Mouse (Mus musculus) embryonic facial prominence, embryonic 10.5 days (tissue): ENCODE results near the gene BC048562. TPM values are rescaled to one million over a fixed set of nuclear protein-coding genes. Genes with fewer than 3 reads are reported as not detected.

ENCODE experiments used
- DNase-seq: peaks from one replicate; pipeline ENCODE4 v3.0.0-alpha.2; 2017; ENCODE audit warnings: low spot score
- H3K27ac ChIP-seq: fragments of 300-500 bp; sonication (generic); replicated peaks from 2 replicates; pipeline ENCODE4 v1.5.1; 2016; ENCODE audit warnings: mild to moderate bottlenecking
- H3K27me3 ChIP-seq: fragments of 300-500 bp; sonication (generic); replicated peaks from 2 replicates; pipeline ENCODE4 v1.6.1; 2016; ENCODE audit warnings: low read depth, mild to moderate bottlenecking; ENCODE audit not compliant: poor library complexity, severe bottlenecking
- H3K36me3 ChIP-seq: fragments of 300-500 bp; sonication (generic); replicated peaks from 2 replicates; pipeline ENCODE4 v1.6.1; 2016; ENCODE audit warnings: mild to moderate bottlenecking, moderate library complexity
- H3K4me1 ChIP-seq: fragments of 300-500 bp; sonication (generic); 2 replicates; pipeline ENCODE4 v1.6.1; 2016
- H3K4me3 ChIP-seq: fragments of 300-500 bp; sonication (generic); 2 replicates; pipeline ENCODE4 v1.5.1; 2016; ENCODE audit warnings: mild to moderate bottlenecking, moderate library complexity
- H3K9me3 ChIP-seq: fragments of 300-500 bp; sonication (generic); 2 replicates; pipeline ENCODE4 v1.6.1; 2016; ENCODE audit warnings: mild to moderate bottlenecking
- WGBS: fragments of 180-500 bp; shearing (Covaris S2); methylation state at CpG from one replicate; pipeline ENCODE4 v1.1.7; 2016; 5-methylcytosine and 5-hydroxymethylcytosine counted together
- polyA plus RNA-seq: library from polyadenylated mRNA; unstranded; fragments of >200 nt; fragmentation: Nextera tagmentation; extraction: Ambion mirVana; gene quantifications from 2 replicates; pipeline ENCODE4 v1.2.1, GENCODE M21; 2016

BC048562 gene
- polyA plus RNA-seq, 1 experiment from 2014 or later: not detected

DNA sequence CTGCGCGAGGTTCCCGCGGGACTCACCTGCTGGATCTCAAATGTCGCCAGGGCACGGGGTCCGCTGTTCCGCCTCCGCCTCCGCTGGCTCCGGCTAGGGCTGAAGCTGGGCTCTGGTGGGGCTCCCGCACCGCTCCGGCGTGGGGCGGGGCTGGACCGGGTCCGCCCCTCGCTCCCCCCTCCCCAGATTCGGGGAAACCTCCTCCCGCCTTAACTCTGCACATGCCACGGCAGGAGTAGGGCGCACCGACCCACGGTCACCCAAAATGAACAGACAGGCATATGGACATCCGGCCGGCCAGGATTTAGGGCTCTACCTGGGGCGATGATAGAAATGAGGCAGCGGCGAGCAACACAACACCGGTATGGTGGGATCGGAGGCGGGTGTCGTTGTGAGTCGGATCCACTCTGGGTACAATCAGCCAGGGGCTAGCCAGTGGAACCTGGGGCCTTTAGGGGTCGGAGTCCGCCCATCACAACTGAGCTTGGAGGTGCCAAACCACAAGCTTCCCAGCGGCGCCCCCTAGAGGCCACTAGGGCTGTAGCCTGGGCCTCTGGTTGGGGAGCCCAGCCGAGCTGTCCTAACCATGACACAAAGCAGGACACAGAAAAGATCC lies 16.1 kb downstream of the BC048562 start:
- H3K4me3 ChIP-seq: peak overlapping the region; percentile 74
- peaks cover 15% of the 10 kb centered on the region; the same call in 1 of the 2 replicates for H3K36me3 ChIP-seq
- H3K4me1 ChIP-seq: peaks cover 54% of the 10 kb centered on the region
- H3K27me3 ChIP-seq: peaks cover 11% of the 10 kb centered on the region
- H3K27ac ChIP-seq: peak overlapping the region; percentile 85
- peak; percentile 94 for DNase-seq
- under 1% methylated on average over 40 of the region's 40 CpGs for WGBS
- H3K9me3 ChIP-seq: 0 out of 2 replicates have a peak, but pooled peaks cover 3% of the 10 kb centered on the region

DNA sequence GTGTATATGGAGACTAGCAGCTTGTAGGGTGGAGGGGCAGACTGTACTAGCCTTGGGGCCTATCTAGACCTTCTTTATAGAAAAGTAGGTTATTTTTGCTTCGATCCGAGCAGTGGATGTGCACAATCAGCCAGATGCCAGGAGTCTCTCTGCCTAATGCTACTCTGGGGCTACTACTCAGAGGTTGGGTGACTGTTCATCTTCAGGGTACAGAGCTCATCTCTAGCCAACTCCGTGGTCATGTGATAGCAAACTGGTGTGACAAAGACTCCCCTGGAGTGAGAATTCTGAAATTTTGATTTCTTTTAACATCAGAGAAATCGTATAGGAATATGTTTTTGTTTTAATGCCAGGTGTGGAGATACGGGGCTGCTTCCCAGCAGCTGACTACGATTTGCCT lies 16.6 kb downstream of the BC048562 start:
- Histone ChIP-seq H3K9me3 (0 out of 2 replicates have a peak, but pooled peaks cover 3% of the 10 kb centered on the region), H3K36me3 (peaks cover 12% of the 10 kb centered on the region; the same call in 1 of the 2 replicates), H3K4me1 (peaks cover 54% of the 10 kb centered on the region), H3K4me3 (peak overlapping the region; percentile 74), H3K27me3 (peaks cover 11% of the 10 kb centered on the region), H3K27ac (peak overlapping the region; percentile 85)
- WGBS: 54% methylated on average over 6 of the region's 6 CpGs
- DNase-seq: no peak

GRCm38 (mm10) chr9:108453458-108453857 lies 17.2 kb downstream of the BC048562 start:
- WGBS: 86% methylated on average over 4 of the region's 4 CpGs

DNA sequence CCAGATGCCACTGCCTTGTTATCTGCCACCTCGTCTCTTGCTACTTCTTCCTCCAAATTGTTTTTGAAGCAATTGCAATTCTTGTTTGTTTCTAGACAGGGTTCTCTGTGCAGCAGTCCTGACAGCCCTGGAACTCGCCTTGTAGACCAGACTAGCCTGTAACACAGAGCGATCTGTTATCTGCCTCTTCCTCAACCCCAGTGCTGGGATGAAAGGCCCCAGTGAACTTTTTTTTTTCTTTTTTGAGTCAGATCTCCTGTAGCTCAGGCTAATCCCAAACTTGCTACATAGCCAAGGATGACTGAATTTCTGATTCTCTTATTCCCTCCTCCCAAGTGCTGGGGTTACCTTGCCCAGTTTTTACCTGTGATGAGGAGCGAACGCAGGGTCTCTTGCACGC lies 18.1 kb downstream of the BC048562 start:
- DNase-seq: no peak
- Histone ChIP-seq H3K36me3 (no peaks in the 10 kb centered on the region), H3K9me3 (0 out of 2 replicates have a peak, but pooled peaks cover 3% of the 10 kb centered on the region), H3K4me1 (peaks cover 45% of the 10 kb centered on the region), H3K27me3 (peaks cover 11% of the 10 kb centered on the region), H3K27ac (no peak overlapping the region), H3K4me3 (no peak overlapping the region)
- 86% methylated on average over 6 of the region's 6 CpGs for WGBS

More at GRCm38 (mm10) chr9:108453458-108453857, 17.2 kb downstream of the BC048562 start:
- peaks cover 7% of the 10 kb centered on the region; the same call in 1 of the 2 replicates for H3K36me3 ChIP-seq
- H3K4me3 ChIP-seq: peak overlapping the region; percentile 74; the same call in 1 of the 2 replicates
- 0 out of 2 replicates have a peak, but pooled peaks cover 3% of the 10 kb centered on the region for H3K9me3 ChIP-seq
- no peak for DNase-seq
- peaks cover 11% of the 10 kb centered on the region for H3K27me3 ChIP-seq
- H3K4me1 ChIP-seq: peaks cover 54% of the 10 kb centered on the region
- H3K27ac ChIP-seq: peak overlapping the region; percentile 85; the same call in 1 of the 2 replicates

GRCm38 (mm10) chr9:108455747-108456571 lies 19.7 kb downstream of the BC048562 start:
- DNase-seq: no peak
- 78% methylated on average over 12 of the region's 12 CpGs for WGBS
- H3K4me1 ChIP-seq: peaks cover 35% of the 10 kb centered on the region
- no peak overlapping the region for H3K27ac ChIP-seq
- H3K36me3 ChIP-seq: no peaks in the 10 kb centered on the region
- no peak overlapping the region for H3K4me3 ChIP-seq
- H3K9me3 ChIP-seq: 0 out of 2 replicates have a peak, but pooled peaks cover 3% of the 10 kb centered on the region
- H3K27me3 ChIP-seq: peaks cover 9% of the 10 kb centered on the region

DNA sequence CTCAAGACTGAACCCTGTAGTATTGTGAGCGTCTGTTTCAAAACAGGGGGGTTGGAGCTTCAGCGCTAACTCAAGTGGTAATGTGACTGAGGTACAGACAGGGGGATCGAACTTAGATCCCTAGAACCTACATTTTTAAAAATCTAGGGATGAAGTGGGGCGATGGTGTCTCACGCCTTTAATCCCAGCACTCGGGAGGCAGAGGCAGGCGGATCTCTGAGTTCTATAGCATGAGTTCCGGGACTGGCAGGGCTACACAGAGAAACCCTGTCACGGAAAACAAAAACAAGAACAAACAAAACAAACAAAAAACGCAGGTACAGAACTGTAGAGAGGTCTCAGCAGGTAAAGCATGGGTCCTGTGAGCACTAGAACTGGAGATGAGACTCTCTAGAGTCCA lies 20.7 kb downstream of the BC048562 start:
- Histone ChIP-seq H3K4me3 (no peak overlapping the region), H3K27me3 (no peaks in the 10 kb centered on the region; the same call in 1 of the 2 replicates), H3K4me1 (peaks cover 35% of the 10 kb centered on the region), H3K9me3 (0 out of 2 replicates have a peak, but pooled peaks cover 3% of the 10 kb centered on the region), H3K36me3 (no peaks in the 10 kb centered on the region; the same call in 1 of the 2 replicates), H3K27ac (no peak overlapping the region)
- 86% methylated on average over 10 of the region's 10 CpGs for WGBS
- DNase-seq: no peak

DNA sequence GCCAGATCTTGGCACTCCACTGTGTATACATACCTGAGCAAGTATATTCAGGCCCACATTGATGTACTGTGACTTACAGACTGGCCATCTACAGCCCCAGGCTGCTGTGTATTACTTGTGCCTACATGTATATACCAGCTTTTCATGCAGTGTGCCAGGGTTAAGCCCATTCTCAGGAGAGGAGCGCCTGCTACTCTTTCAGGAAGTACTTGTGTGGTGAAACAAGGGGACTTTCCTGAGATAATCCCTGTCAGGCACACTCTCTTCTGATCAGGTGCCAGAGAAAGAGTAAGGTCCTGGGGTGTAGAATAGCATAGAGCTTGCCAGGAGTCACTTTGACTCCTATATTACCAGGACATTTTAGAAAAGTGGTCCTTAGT lies 23.6 kb downstream of the BC048562 start:
- Histone ChIP-seq H3K4me1 (peaks cover 27% of the 10 kb centered on the region), H3K9me3 (0 out of 2 replicates have a peak, but pooled peaks cover under 1% of the 10 kb centered on the region), H3K4me3 (peak overlapping the region; percentile 83), H3K27ac (peak overlapping the region; percentile 95), H3K36me3 (peaks cover 29% of the 10 kb centered on the region), H3K27me3 (no peaks in the 10 kb centered on the region)
- WGBS: 85% methylated on average over 1 of the region's 1 CpGs
- no peak for DNase-seq

DNA sequence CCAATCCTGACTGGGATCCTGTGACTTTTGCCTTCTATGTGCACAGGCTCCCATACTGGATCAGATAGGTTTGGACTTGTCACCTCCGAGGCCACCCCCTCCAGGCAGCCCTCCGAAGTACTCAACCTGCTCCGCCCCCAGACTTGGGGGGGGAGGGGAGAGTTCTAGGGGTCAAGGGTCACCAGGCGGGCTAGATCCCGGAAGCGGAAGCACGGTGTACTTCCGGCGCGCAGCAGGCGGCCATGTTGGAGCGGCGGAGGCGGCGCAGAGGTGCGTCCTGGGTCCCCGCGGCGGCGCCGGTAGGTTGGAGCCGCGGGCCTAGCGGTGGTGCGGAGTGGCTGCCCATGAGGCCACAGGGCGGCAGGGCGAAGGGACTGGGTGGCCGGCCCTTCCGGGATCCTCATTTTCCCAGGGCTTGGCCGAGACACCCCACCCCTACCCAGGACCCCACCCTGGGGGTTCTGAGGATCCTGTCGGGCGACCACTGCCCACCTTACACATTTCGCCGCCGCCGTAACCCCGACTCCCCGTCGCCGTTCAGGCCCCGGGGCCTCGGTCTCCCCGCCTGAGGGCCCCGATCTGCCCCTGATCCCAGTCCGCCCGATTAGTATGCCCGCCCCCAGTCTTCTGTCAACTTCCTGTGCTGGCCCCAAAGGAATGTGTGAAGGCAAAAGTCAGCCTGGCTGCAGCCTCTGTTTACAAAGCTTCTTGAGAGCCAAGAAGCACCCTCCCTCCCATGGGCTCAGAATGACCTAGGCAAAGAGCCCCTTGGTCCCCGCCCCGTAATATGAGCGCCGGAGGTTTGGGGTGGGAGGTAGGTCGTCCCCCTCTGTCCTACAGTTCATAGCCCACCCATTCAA lies 24.3 kb downstream of the BC048562 start, which contains the start of gene Ccdc71:
TSS of gene Ccdc71 (plus strand) at position 209 of the 860 bp plus-strand sequence.
- Histone ChIP-seq H3K27me3 (no peaks in the 10 kb centered on the region), H3K27ac (peak within 1 kb of the TSS; percentile 95), H3K9me3 (no peaks in the 10 kb centered on the region), H3K4me1 (peaks cover 25% of the 10 kb centered on the region), H3K36me3 (peaks cover 36% of the 10 kb centered on the region), H3K4me3 (peak within 1 kb of the TSS; percentile 83)
- peak; percentile 91 for DNase-seq
- WGBS: under 1% methylated on average over 52 of the region's 52 CpGs

DNA sequence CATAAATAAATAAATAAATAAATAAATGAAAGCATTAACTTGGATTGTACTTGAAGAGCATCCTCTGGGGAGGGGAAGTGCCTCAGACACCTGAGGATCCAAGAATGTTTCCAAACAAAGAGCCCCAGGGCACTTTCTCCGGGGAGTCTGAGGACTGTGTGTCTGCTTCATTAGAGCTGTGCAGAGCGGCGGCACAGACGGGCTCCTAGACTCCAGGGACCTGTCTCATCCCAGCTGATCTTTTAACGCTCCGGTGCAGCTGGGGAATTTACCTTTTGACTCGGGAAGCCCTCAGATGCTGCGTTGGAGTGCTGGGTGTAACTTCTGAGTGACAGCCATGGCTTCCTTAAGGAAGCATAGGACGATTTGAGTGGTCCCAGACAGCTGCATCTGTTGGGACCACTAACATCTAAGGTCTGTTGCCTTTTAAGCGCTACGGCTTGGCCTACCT lies 24.9 kb downstream of the BC048562 start, which contains the start of gene Klhdc8b:
TSS of gene Klhdc8b (minus strand) at position 401 of the 451 bp plus-strand sequence.
- Histone ChIP-seq H3K4me3 (peak within 1 kb of the TSS; percentile 83), H3K36me3 (peaks cover 42% of the 10 kb centered on the region), H3K27me3 (no peaks in the 10 kb centered on the region), H3K27ac (peak within 1 kb of the TSS; percentile 95), H3K9me3 (no peaks in the 10 kb centered on the region), H3K4me1 (peaks cover 21% of the 10 kb centered on the region)
- 23% methylated on average over 11 of the region's 11 CpGs for WGBS
- peak; percentile 49 for DNase-seq

- DNase-seq: no peak
- WGBS: 90% methylated on average over 5 of the region's 5 CpGs
These were observed 25.4 kb downstream of the BC048562 start for GRCm38 (mm10) chr9:108461675-108462074.

DNA sequence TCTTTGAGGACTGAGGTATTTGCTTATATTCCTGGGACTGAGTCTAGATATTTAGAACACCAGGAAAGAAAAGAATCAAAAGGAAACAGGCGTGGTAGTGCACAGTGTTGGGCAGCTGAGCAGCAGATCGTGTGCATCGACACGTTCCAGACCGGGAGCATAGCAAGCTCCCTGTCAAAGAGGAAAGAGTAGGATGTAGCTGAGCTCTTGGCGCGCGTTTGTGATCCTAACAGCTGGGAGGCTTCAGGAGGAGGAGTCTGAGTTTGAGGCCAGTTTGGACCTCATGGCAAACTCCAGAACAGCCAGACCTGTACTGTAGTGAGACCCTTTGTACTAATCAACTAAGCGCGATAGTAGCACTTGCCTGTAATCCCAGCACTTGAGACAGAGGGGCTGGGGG lies 25.9 kb downstream of the BC048562 start:
- peaks cover 52% of the 10 kb centered on the region for H3K36me3 ChIP-seq
- H3K27ac ChIP-seq: no peak overlapping the region
- H3K4me1 ChIP-seq: peaks cover 21% of the 10 kb centered on the region
- 95% methylated on average over 10 of the region's 10 CpGs for WGBS
- no peaks in the 10 kb centered on the region for H3K9me3 ChIP-seq
- no peaks in the 10 kb centered on the region for H3K27me3 ChIP-seq
- no peak for DNase-seq
- no peak overlapping the region for H3K4me3 ChIP-seq

More at GRCm38 (mm10) chr9:108461675-108462074, 25.4 kb downstream of the BC048562 start:
- Histone ChIP-seq H3K27ac (peak overlapping the region; percentile 95; the same call in 1 of the 2 replicates), H3K9me3 (no peaks in the 10 kb centered on the region), H3K36me3 (peaks cover 47% of the 10 kb centered on the region), H3K4me3 (peak overlapping the region; percentile 83), H3K4me1 (peaks cover 21% of the 10 kb centered on the region), H3K27me3 (no peaks in the 10 kb centered on the region)
